Mouse (Mus musculus) erythroblast, embryonic 14.5 days (primary cell): ENCODE measurements around the gene Tmem216. TPM values are rescaled to one million over a fixed set of nuclear protein-coding genes. Genes with fewer than 3 reads are reported as not detected.

Source experiments
- H3K27me3 ChIP-seq: 2 replicates; pipeline ENCODE4 v1.6.1; 2012; ENCODE audit warnings: inconsistent platforms; ENCODE audit not compliant: control insufficient read depth
- H3K36me3 ChIP-seq: 2 replicates; pipeline ENCODE4 v1.6.1; 2012; ENCODE audit warnings: mild to moderate bottlenecking, inconsistent platforms; ENCODE audit not compliant: control insufficient read depth
- H3K4me1 ChIP-seq: 2 replicates; pipeline ENCODE4 v1.6.1; 2012; ENCODE audit warnings: inconsistent platforms; ENCODE audit not compliant: control insufficient read depth
- H3K4me3 ChIP-seq: replicated peaks from 2 replicates; pipeline ENCODE3; 2012; ENCODE audit warnings: moderate library complexity, mild to moderate bottlenecking, inconsistent platforms
- H3K9me3 ChIP-seq: 2 replicates; pipeline ENCODE4 v1.6.1; 2012; ENCODE audit warnings: low read length, inconsistent platforms, mixed read lengths; ENCODE audit not compliant: control insufficient read depth
- GATA1 ChIP-seq: IDR thresholded peaks from 2 replicates; pipeline ENCODE4 v1.6.1; 2012; ENCODE audit warnings: low read length, inconsistent platforms, mixed read lengths
- TAL1 ChIP-seq: IDR thresholded peaks from 3 replicates; pipeline ENCODE4 v1.6.1; 2012; ENCODE audit warnings: low read length, inconsistent platforms, mixed read lengths
- polyA plus RNA-seq: library from polyadenylated mRNA; stranded (reverse); fragments of >175 nt; gene quantifications from 2 replicates; pipeline ENCODE4 v1.2.3, GENCODE M21; 2012

Tmem216 gene
- polyA plus RNA-seq: 0.13 and 0.14 TPM in 2 replicates

DNA sequence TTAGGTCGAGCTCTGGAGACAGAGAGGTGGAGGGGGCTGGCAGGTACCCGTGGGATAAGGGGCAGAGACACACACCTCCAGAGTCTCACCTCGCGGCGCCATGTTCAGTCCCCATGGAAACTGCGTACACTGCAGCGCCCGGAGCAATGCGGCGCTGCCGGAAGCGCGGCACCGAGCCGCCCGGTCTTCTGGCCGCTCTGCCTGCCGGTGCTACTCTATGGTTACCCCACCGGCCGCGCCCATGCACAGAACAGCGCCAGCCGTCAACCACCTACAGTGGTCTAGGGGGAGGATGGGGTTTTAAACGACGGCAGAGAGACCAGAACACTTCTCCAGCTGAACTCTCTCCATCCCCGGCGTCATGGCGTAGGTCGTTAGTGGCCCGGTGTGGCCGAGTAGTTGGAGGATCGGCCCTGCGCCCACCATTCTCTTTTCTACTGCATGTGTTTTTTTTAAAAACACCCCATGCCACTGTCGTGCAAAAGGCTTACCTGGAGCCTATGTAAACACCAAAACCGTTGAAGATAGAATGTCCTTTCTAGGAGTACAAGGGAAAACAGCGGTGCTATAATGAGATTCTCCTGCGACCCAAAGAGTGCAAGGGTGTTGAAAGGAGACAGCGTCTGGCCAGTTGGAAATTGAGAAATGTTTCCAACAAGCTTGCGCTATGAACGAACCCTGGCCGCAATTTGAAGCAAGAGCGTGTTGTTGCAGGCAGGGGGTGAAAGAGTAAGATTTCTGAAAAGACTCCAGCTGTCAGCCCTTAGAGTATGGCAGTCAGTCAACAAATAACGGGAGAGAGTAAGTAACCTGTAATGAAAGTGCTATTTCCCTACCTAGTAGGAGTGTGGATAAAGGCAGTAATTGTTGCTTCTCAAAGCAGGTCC is at the start of gene Tmem216:
TSS of gene Tmem216 (minus strand) at position 615 of the 887 bp plus-strand sequence.
- peaks cover 11% of the 10 kb centered on the region for H3K36me3 ChIP-seq
- H3K9me3 ChIP-seq: no peaks in the 10 kb centered on the region
- peak within 1 kb of the TSS; percentile 80 for H3K4me3 ChIP-seq
- H3K27me3 ChIP-seq: no peaks in the 10 kb centered on the region
- TF ChIP-seq GATA1: no peak
- peaks cover 26% of the 10 kb centered on the region for H3K4me1 ChIP-seq

DNA sequence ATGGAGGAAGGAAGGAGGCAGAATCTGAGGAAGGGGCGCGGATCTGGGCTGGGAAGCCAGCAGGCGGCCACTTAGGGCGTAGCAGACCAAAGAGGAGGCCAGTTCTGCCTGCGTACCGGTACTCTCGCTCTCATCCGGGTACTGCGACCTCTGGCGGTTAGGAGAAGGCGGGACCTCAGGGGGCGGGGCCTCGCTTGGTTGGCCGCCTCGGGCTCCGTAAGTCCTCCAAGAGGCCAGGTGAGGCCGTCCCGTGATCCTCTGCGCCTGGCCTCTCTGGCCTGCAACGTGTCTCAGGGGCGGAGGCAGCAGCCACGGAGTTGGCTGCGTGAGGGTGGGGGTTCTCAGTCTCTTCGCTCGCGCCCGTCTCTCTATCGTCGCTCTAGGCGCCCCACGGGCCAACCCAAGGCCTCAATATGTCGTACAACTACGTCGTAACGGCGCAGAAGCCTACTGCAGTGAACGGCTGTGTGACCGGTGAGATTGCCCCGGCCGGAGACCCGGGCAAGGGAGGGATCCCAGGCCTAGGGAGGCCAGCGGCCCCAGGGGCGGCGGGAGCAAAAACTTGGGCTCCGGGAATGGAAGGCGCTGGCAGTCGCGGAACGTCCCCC is 49.4 kb upstream of the Tmem216 start, which contains the start of the genes Ddb1 and Tkfc:
TSS of gene Ddb1 (plus strand) at position 35 of the 608 bp plus-strand sequence.
TSS of gene Tkfc (minus strand) at position 362 of the 608 bp plus-strand sequence.
- Histone ChIP-seq H3K36me3 (peaks cover 45% of the 10 kb centered on the region), H3K4me1 (peaks cover 56% of the 10 kb centered on the region)
- TF ChIP-seq GATA1: no peak
- TF ChIP-seq TAL1: no peak

DNA sequence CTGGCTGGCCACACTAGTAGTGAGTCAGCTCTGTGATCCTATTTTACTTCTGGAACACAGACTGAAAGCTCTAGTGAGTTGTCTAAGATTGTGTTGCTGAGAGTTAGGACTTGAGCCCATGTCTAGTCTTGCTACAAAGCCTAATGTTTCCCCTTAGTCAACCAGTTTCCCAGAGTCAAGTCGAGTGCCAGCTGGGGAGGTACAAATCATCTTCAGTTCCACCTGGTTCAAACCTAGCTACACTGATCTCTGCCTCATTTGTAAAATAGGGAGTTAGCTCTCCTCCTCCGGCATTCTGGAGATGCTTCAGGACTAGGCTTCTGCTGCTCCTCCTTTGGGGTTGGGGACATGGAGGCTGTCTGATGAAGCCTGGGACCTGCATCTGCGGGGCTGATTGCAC is 48.5 kb upstream of the Tmem216 start:
- no peak for TF ChIP-seq GATA1
- TF ChIP-seq TAL1: no peak
- Histone ChIP-seq H3K4me3 (peak overlapping the region; percentile 86), H3K9me3 (no peaks in the 10 kb centered on the region), H3K36me3 (peaks cover 41% of the 10 kb centered on the region), H3K4me1 (peaks cover 56% of the 10 kb centered on the region), H3K27me3 (no peaks in the 10 kb centered on the region)

More for the DNA sequence above, 49.4 kb upstream of the Tmem216 start, which contains the start of the genes Ddb1 and Tkfc:
- peak within 1 kb of the TSS; percentile 86 for H3K4me3 ChIP-seq
- no peaks in the 10 kb centered on the region for H3K27me3 ChIP-seq
- no peaks in the 10 kb centered on the region for H3K9me3 ChIP-seq

DNA sequence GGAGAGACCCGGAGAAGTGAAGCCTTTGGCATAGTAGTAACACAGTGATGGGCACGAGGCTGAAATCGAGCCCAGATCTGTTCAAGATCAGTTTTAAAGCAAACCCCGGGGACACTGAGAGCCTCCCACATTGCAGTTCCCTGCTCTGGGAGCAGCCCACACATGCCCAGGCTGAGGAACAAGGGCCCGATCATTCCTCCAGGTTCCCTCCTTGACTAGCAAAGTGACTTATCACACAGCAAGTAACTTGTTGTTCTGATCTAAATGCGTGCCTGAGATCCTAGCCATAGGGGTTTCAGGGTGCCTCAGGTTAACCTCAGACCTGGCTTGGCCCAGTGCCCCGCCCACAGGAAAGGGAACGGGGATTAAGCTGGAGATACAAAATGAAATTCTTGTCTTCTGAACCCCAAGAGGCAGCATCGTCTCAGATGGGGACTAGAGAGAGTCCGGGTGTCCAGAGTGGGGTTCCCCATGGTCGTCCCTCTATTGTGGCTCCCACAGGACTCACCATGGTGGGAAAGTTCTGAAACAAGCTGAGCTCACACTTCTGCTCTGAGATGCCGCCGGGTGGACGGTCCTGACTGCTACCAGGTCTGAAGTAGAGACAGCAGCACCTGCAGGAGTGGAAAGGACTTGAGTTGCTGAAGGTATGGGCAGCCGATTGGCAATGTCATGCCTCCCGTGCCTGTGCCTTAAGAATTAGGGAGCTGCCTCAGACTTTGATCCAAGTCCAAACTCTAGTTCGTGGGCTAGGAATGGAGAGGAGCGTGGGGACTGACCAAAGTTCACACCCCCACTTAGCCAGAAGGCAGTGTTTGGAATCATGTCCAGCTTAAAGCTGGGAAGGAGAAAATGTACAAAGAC is 47.9 kb upstream of the Tmem216 start:
- TF ChIP-seq TAL1: no peak
- TF ChIP-seq GATA1: no peak

DNA sequence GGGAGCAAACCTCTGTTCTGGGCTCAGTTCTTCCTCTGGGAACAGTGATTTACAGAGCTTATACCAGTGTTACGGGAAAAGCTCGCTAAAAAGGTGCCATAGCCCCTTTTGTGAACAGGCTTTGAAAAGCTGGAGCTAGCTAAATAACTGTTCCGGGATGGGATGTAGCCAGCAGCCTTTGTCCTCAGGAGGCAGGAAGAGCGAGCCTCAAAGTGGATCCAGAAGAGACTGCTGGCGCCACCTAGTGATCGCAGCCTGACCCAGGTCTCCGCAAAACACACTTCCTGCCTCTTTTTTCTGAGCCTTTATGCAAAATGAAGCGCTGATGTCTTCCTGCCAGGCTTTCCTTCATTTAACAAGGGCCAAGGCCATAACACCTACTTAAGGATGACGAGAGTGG is 46.7 kb upstream of the Tmem216 start:
- Histone ChIP-seq H3K36me3 (peaks cover 36% of the 10 kb centered on the region), H3K9me3 (no peaks in the 10 kb centered on the region), H3K4me1 (peaks cover 47% of the 10 kb centered on the region), H3K4me3 (peak overlapping the region; percentile 25), H3K27me3 (no peaks in the 10 kb centered on the region)
- TF ChIP-seq TAL1 (no peak), GATA1 (no peak)

More for the DNA sequence above, 47.9 kb upstream of the Tmem216 start:
- Histone ChIP-seq H3K36me3 (peaks cover 40% of the 10 kb centered on the region), H3K4me3 (peak overlapping the region; percentile 86), H3K4me1 (peaks cover 54% of the 10 kb centered on the region), H3K9me3 (no peaks in the 10 kb centered on the region), H3K27me3 (no peaks in the 10 kb centered on the region)

DNA sequence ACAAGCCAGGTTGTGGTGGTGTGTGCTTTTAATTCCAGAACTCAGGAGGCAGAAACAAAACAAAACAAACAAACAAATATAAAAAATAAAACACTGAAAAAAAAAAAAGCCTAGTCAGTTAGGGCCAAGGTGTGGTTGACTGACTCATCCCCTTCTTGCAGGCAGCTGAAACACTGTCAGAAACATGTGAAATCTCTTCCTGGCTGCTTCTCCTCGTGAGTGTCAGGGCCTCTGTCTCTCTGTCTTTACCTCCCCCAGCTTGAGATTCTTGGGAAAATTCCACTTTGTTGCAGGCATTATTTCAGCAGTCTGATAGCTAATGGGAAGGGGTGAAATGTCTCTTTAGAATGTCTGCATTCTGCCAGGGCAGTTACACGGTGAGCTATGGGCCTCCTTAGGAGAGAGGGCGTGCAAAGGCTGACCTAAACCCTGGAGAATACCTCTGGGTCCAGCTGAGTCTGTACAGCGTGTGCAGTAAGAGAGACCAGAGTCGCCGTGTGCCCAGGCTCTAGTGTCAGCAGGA is 46.3 kb upstream of the Tmem216 start:
- no peak for TF ChIP-seq TAL1
- no peak for TF ChIP-seq GATA1
- peaks cover 44% of the 10 kb centered on the region for H3K4me1 ChIP-seq
- H3K4me3 ChIP-seq: peak overlapping the region; percentile 25
- no peaks in the 10 kb centered on the region for H3K27me3 ChIP-seq
- H3K9me3 ChIP-seq: no peaks in the 10 kb centered on the region
- peaks cover 32% of the 10 kb centered on the region for H3K36me3 ChIP-seq

DNA sequence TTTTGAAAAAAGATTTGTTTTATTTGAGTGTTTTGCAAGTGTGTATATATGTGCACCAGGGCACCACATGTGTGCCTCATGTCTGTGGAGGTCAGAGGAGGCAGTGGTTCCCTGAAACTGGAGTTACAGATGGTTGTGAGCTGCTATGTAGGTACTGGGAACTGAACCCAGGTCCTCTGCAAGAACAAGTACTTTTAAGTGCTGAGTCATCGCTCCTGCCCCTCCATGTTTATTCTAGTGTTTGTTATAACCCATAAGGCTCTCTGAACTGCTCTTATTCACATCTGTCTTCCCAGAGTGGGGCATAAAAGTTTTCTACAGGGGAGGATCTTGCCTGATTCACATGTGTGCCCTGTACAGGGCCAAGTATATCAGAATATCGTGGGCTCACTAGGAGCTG is 43.6 kb upstream of the Tmem216 start:
- no peak for TF ChIP-seq GATA1
- no peak for TF ChIP-seq TAL1
- Histone ChIP-seq H3K27me3 (no peaks in the 10 kb centered on the region), H3K9me3 (no peaks in the 10 kb centered on the region), H3K36me3 (peaks cover 43% of the 10 kb centered on the region), H3K4me1 (peaks cover 29% of the 10 kb centered on the region), H3K4me3 (no peak overlapping the region)

DNA sequence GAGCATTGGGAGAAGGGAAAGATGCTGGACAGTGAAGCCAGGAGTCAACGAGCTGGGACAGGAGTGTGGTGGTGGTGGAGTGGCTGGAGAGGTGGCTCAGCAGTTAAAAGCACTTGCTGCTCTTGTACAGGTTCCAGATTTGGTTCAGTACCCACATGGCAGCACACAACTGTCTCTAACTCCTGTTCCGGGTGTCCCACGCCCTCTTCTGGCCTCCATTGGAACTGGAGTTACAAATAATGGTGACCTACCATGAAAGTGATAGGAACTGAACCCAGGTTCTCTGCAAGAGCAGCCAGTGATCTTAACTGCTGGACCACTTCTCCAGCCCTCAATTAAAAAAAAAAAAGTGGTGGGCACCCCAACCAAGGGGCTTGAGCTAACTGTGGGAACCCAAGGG is 42.1 kb upstream of the Tmem216 start:
- Histone ChIP-seq H3K9me3 (no peaks in the 10 kb centered on the region), H3K4me1 (peaks cover 14% of the 10 kb centered on the region), H3K4me3 (no peak overlapping the region), H3K36me3 (peaks cover 55% of the 10 kb centered on the region), H3K27me3 (no peaks in the 10 kb centered on the region)
- TF ChIP-seq GATA1 (no peak), TAL1 (no peak)
